Mouse (Mus musculus) erythroblast, adult 5-6 weeks (primary cell): ENCODE measurements around the gene Trmt11. TPM values are rescaled to one million over a fixed set of nuclear protein-coding genes. Genes with fewer than 3 reads are reported as not detected.
"Not testable (repeated sequence)": the region's sequence is repeated elsewhere in the genome, so short reads cannot be mapped to it uniquely, and the experiment has no call there.

Experiments used
- ATAC-seq: replicated peaks from 2 replicates; pipeline ENCODE4 v1.8.0; 2016; ENCODE audit warnings: moderate number of reproducible peaks, mild to moderate bottlenecking, moderate TSS enrichment, inconsistent platforms; ENCODE audit not compliant: poor library complexity, low FRiP score, severe bottlenecking
- total RNA-seq, 2 experiments: library from RNA; stranded (forward) in 1 of 2; stranded (reverse) in 1 of 2; fragments of 150-400 nt in 1 of 2; fragments of 200-764, 138-1000 nt in 1 of 2; gene quantifications; 2 replicates each; pipeline versions ENCODE4 v1.2.3 to v1.2.4; 2015 to 2017; ENCODE audit warnings: low replicate concordance in 2 of 2

The Trmt11 gene
- total RNA-seq, 2 experiments from 2014 or later = 6.3 to 9.6 TPM

GRCm38 (mm10) chr10:30577670-30578280 lies 22.8 kb downstream of the Trmt11 start:
- ATAC-seq = peak; percentile 85

DNA sequence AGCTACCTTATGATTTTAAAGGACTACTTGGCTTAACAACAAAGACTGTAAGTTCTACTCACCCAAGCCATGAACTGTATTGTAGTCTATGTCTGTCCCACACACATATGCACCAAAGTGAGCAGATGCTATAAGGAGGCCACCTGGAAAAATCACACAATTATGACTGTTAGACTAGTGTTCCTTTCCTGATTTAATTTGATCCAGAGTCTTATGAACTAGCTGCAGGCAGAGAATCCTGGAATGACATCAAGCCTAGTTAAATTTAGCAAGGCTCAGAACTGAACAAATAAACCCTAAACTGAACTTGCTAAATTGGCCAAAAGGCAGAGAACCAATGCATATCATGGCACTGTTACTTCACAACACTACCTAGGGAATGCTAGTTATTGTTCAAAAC lies 34.2 kb downstream of the Trmt11 start:
- no peak for ATAC-seq

DNA sequence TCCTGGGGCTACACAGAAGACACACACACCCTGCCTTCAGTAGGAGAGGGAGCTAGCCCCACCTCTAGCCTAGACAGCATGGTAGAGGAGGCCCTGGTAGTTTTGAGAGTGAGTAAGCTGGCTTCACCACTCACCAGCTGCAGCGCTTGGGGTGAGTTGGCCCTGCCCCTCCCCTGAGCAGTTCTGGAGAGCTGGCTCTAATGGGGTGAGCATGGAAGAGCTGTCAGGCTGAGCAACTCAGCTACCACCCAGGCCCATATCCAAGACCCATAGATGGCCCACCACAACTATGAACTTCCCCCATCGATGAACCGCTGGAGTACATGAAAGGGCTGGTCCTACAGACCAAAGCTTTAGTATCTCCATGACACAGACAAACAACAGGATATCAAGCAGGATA lies 35.9 kb downstream of the Trmt11 start:
- ATAC-seq = no peak

DNA sequence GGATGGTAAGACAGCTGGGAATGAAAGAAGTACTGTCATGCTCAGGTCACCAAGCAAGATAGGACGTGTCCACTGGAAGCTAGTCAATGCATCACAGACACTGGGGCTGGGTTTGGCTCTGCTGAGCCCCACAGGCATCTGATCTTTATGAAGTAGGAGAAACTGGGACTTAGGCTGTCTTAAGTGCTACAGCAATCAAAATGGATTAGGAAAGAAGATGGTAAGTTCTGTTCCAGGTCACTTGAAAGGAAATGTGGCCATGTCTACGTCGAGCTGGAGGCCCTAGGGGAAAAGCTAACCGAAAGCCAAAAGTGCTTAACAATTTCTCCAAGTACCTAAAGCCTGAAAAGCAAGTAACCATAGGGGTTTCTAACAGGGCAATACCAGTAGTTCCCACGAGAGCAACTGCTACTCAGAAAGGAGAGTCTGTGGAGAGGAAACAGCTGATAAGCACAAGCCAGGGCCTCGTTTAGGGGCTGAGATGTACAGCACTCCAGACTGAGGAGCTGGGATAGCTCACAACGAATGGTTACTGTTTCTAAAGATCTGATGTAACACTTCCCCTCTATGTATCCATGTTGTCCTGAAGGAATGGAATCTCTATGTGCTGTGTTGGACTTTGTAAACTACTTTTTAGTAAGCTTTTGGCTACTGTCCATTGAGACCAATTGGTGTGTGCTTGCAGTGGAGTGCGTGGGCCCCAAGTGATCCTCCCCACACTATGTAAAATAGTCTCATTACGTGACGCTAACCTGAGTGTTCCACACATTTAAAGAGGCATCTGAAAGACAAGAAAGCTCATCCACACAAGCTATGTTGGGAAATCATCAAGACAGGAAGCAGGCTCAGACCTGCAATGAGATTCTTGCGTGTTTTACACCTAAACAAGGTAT lies 44.6 kb downstream of the Trmt11 start:
- ATAC-seq = no peak

- no peak for ATAC-seq
These were observed 48.2 kb downstream of the Trmt11 start for GRCm38 (mm10) chr10:30552377-30552776.

GRCm38 (mm10) chr10:30549974-30550373 lies 50.6 kb downstream of the Trmt11 start:
- ATAC-seq = no peak

DNA sequence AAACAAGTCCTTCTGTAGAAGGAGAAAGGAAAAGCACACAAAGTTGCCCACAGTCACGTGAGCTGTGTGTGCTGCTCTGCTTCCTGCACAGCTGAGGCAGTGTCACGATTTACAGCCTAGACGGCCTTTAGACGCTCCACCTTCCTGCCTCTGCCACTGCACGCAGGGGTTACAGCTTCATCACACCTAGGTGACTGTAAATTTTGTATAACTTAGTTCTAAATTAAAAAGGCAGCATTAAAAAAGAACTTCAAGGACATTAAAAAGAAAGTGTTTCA lies 62.1 kb downstream of the Trmt11 start:
- no peak for ATAC-seq

DNA sequence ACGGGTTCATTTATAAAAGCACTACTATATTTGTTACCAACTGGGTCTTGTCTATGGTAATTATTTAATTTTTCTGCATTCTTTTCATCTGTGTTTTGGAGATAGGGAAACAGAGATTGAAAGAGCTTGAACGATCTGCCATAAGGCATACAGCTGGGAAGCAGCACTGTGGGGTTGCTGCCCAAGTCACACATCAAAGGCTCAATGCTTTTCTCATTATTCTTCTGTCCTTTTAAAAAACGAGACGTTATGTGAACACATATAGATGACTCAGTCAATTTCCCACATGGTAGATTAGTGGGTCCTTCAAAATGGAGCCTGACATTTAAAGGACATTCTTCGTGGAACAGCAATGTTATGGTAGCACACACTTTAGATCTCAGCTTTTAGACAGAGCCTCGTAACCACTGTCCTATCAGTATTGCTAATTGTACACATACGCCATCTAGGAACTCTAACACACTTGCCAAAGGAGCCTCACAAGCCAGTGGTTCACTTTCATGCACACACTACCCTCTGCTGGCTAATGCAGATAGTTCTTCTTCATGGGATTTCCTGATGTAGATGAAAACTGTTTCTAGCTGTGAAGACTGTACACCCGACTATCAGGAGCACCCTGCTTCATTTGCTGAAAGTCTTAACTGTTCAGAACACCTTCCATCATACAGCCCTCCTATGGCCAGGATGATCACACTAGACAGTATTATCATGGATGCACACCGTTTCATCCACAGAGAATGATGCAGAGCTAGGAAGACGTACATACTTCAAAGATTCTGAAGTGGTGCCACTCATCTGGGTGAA lies 62.6 kb downstream of the Trmt11 start:
- ATAC-seq = no peak

DNA sequence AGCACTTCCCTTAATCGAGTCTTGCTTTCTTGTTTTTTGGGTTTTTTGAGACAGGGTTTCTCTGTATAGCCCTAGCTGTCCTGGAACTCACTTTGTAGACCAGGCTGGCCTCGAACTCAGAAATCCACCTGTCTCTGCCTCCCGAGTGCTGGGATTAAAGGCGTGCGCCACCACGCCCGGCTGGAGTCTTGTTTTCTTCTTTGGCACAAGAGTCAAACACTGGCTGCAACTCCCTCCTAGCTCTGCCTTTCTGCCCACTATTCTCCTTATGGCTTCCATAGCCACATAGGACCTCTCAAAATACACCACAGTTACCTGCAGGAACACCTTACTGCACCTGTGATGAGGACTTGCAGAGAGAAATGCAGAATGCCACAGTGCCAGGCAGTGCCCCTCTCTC lies 64.6 kb downstream of the Trmt11 start:
- not testable (repeated sequence) for ATAC-seq

DNA sequence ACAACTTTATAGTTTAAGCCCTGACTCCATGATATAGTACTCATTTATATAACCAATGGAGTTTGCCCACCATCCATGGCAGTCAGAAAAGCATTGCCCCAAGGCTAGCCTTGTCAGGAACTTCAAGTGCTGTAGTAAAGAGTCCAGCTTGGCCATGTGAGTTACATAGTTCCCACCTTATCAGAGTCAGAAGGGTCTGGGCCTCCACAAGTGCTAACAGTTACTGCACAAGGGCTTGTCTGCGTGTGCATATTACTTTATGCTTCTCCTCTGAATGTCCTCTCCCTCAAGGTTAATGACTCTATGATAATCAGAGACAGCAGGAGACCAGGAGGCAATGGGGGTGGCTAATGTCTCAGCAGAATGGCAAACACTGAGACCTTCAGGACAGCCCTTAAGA lies 73.4 kb downstream of the Trmt11 start:
- ATAC-seq = no peak

DNA sequence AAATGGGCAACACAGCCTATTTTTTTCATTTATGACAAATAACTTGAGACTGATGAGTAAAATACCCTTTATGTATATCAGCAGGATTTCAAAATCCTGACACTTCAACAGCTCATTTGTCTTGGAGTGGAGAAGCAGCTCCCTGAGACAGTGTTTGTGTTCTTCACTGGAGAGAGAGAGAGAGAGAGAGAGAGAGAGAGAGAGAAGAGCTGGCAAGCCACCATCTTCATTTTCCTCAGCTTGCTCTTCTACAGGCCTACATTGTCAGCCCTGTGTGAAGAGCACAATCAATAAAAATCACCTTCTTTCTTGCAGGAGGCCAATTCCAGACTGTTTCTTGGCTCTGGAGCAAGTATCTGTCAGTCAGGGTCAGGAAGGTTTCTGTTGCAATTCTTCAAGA lies 78.8 kb downstream of the Trmt11 start:
- ATAC-seq = no peak

DNA sequence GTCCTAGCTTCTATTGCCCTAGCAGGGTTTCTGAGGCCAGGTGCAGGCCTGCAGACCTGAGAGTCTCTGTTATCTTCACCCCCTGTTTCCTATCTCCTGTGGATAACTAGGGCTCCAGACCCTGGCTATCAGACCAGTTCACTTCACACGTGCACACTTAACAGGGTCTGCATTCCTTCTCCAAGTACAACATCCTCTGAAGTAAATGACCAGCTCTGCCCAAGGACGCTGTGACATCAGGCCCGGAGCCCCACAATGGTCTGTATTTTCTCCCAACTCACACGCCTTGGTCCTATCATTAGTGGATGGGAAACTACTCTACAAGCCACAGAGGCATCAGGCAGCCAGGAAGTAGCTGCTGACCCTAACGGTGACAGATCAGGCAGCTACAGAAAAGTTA lies 81.4 kb downstream of the Trmt11 start:
- no peak for ATAC-seq

- no peak for ATAC-seq
These were observed 83.3 kb downstream of the Trmt11 start for GRCm38 (mm10) chr10:30517224-30517623.

GRCm38 (mm10) chr10:30516771-30517170 lies 83.8 kb downstream of the Trmt11 start:
- no peak for ATAC-seq

- no peak for ATAC-seq
These were observed 95.8 kb downstream of the Trmt11 start for GRCm38 (mm10) chr10:30504736-30505135.

DNA sequence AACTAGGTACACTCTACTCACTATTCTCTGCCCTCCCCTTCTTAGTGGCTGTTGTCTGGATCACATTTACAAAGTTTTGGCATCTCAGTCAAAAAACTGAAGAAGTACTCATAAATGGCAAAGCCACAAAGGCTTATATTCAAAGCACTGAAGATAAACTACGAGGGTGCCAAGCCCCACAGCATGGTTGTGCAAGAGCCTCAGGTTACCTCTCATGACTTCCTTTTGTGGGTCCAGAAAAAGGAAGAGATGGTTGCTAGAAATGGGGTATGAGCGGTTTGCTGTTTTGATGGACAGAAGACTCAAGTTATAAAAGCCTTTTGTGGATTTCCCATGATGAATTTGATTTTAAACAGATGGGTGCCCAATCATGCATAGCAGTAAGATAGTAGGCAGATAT lies 97.4 kb downstream of the Trmt11 start:
- no peak for ATAC-seq

GRCm38 (mm10) chr10:30502718-30503117 lies 97.8 kb downstream of the Trmt11 start:
- ATAC-seq = no peak

DNA sequence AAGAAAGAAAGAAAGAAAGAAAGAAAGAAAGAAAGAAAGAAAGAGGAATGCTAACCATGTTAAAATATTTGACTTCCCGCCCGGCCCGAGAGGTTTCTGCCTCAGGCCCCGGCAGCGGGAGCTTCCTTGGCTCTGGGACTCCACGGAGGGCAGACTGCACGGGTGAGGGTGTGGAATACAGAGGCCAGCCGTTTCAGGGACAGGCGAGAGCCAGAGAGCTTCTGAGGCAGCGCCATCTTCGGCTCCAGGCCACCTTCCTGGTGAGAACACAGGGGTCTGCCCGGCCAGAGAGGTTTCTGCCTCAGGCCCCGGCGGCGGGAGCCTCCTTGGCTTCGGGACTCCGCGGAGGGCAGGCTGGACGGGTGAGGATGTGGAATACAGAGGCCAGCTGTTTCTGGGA lies 102.3 kb downstream of the Trmt11 start:
- ATAC-seq = not testable (repeated sequence)
